ENCODE assay signal across 8 mouse cellular contexts in genomic region chr6:86471317-86471716, GRCm38 (mm10). TPM values are rescaled to one million over a fixed set of nuclear protein-coding genes. Genes with fewer than 3 reads are reported as not detected.
A peak's percentile ranks its signal among the peaks of the same experiment; 100 is the strongest.
DNase-seq lines count a peak whose midpoint lies in the region; ATAC-seq and TF ChIP-seq lines count a peak whose summit lies in the region.

No protein-coding gene starts in this region.

- H3K9me3 ChIP-seq in kidney, embryonic 16.5 days (ENCODE audit: low read length): no peaks in the 10 kb centered on the region
- no peaks in the 10 kb centered on the region for H3K9me3 ChIP-seq in embryonic facial prominence, embryonic 12.5 days
- H3K9me3 ChIP-seq in hindbrain, postnatal 0 days (ENCODE audit: low read length): no peaks in the 10 kb centered on the region
- no peaks in the 10 kb centered on the region for H3K9me3 ChIP-seq in midbrain, embryonic 16.5 days (replicated peaks; ENCODE audit: control insufficient read depth, low read length, poor library complexity, severe bottlenecking)

- peak overlapping the region; percentile 52; the same call in 1 of the 2 replicates for H3K4me3 ChIP-seq in kidney, embryonic 16.5 days (ENCODE audit: low read length)
- no peak overlapping the region for H3K4me3 ChIP-seq in embryonic facial prominence, embryonic 12.5 days
- H3K4me3 ChIP-seq in hindbrain, postnatal 0 days (ENCODE audit: low read length): no peak overlapping the region
- peak overlapping the region; percentile 40 for H3K4me3 ChIP-seq in midbrain, embryonic 16.5 days (ENCODE audit: low read depth, low read length)

- ATAC-seq in kidney, embryonic 16.5 days (ENCODE audit: low FRiP score, low TSS enrichment): no peak
- no peak for ATAC-seq in embryonic facial prominence, embryonic 12.5 days (ENCODE audit: insufficient number of reproducible peaks, insufficient read depth, low FRiP score, low TSS enrichment)
- no peak for ATAC-seq in hindbrain, postnatal 0 days
- no peak for ATAC-seq in midbrain, embryonic 16.5 days

- no peak for TF ChIP-seq CTCF in hindbrain, postnatal 0 days (IDR thresholded peaks at IDR 0.05; ENCODE audit: low read depth)

- H3K36me3 ChIP-seq in kidney, embryonic 16.5 days (ENCODE audit: insufficient read depth, low read length): peaks cover 3% of the 10 kb centered on the region; the same call in 1 of the 2 replicates
- 0 out of 2 replicates have a peak, but pooled peaks cover 16% of the 10 kb centered on the region for H3K36me3 ChIP-seq in embryonic facial prominence, embryonic 12.5 days
- no peaks in the 10 kb centered on the region for H3K36me3 ChIP-seq in hindbrain, postnatal 0 days (ENCODE audit: insufficient read depth, low read length)
- H3K36me3 ChIP-seq in midbrain, embryonic 16.5 days (ENCODE audit: control insufficient read depth, insufficient read depth, low read length): peaks cover 2% of the 10 kb centered on the region; the same call in 1 of the 2 replicates

- H3K27me3 ChIP-seq in kidney, embryonic 16.5 days (ENCODE audit: insufficient read depth, low read length): no peaks in the 10 kb centered on the region
- H3K27me3 ChIP-seq in embryonic facial prominence, embryonic 12.5 days: no peaks in the 10 kb centered on the region
- no peaks in the 10 kb centered on the region for H3K27me3 ChIP-seq in hindbrain, postnatal 0 days (ENCODE audit: insufficient read depth, low read length)
- no peaks in the 10 kb centered on the region for H3K27me3 ChIP-seq in midbrain, embryonic 16.5 days (ENCODE audit: control insufficient read depth, insufficient read depth, low read depth, low read length)

- peak overlapping the region; percentile 87 for H3K27ac ChIP-seq in kidney, embryonic 16.5 days (ENCODE audit: low read length)
- H3K27ac ChIP-seq in embryonic facial prominence, embryonic 12.5 days: peak overlapping the region; percentile 83; the same call in 1 of the 2 replicates
- peak overlapping the region; percentile 94 for H3K27ac ChIP-seq in hindbrain, postnatal 0 days
- H3K27ac ChIP-seq in midbrain, embryonic 16.5 days (ENCODE audit: low read length): peak overlapping the region; percentile 91

- peak overlapping the region; percentile 80 for H3K9ac ChIP-seq in kidney, embryonic 16.5 days (replicated peaks; ENCODE audit: low read length)
- no peak overlapping the region; the same call in 1 of the 2 replicates for H3K9ac ChIP-seq in embryonic facial prominence, embryonic 12.5 days
- H3K9ac ChIP-seq in hindbrain, postnatal 0 days (replicated peaks; ENCODE audit: low read length): peak overlapping the region; percentile 47; the same call in 1 of the 2 replicates
- peak overlapping the region; percentile 53; the same call in 1 of the 2 replicates for H3K9ac ChIP-seq in midbrain, embryonic 16.5 days (ENCODE audit: low read depth, low read length)

- H3K4me1 ChIP-seq in kidney, embryonic 16.5 days (ENCODE audit: insufficient read depth, low read length): peaks cover 31% of the 10 kb centered on the region
- peaks cover 8% of the 10 kb centered on the region for H3K4me1 ChIP-seq in embryonic facial prominence, embryonic 12.5 days
- H3K4me1 ChIP-seq in hindbrain, postnatal 0 days (ENCODE audit: insufficient read depth, low read length): peaks cover 10% of the 10 kb centered on the region
- peaks cover 16% of the 10 kb centered on the region for H3K4me1 ChIP-seq in midbrain, embryonic 16.5 days (ENCODE audit: control insufficient read depth, insufficient read depth, low read length)

- H3K4me2 ChIP-seq in kidney, embryonic 16.5 days (replicated peaks; ENCODE audit: low read depth, low read length): peak overlapping the region; percentile 76
- peak overlapping the region; percentile 60 for H3K4me2 ChIP-seq in embryonic facial prominence, embryonic 12.5 days (replicated peaks)
- peak overlapping the region; percentile 64 for H3K4me2 ChIP-seq in hindbrain, postnatal 0 days (ENCODE audit: low read depth, low read length)
- H3K4me2 ChIP-seq in midbrain, embryonic 16.5 days (ENCODE audit: low read length): peak overlapping the region; percentile 67

- DNase-seq in kidney, postnatal 10 days: no peak
- DNase-seq in hindbrain, postnatal 0 days (ENCODE audit: low spot score): no peak
- no peak for DNase-seq in right cerebral cortex, postnatal 25 days
- DNase-seq in left cerebral cortex, postnatal 36 days (ENCODE audit: low spot score in 2 of 2): no peak
- no peak for DNase-seq in MN1 (ENCODE audit: low spot score)

- 79% methylated on average over 3 of the region's 3 CpGs for WGBS in kidney, embryonic 16.5 days
- WGBS in embryonic facial prominence, embryonic 12.5 days: 94% methylated on average over 3 of the region's 3 CpGs
- 89% methylated on average over 3 of the region's 3 CpGs for WGBS in hindbrain, postnatal 0 days
- WGBS in midbrain, embryonic 16.5 days: 86% methylated on average over 3 of the region's 3 CpGs

- intact Hi-C loops in left cerebral cortex, postnatal 36 days (cut with DNase I): loop anchor here (5.0 kb wide), 2 partner anchors 116 to 196 kb away; partner anchors contain the start of gene Mxd1

RNA-seq across cellular contexts. Expression of gene C87436, which starts 33.1 kb away (rescaled TPM):
- polyA plus RNA-seq in kidney, embryonic 16.5 days (2015; fragmentation: Nextera tagmentation; extraction: Ambion mirVana): 22.0 and 28.4 TPM in 2 replicates
- polyA plus RNA-seq in embryonic facial prominence, embryonic 12.5 days (2016; fragmentation: Nextera tagmentation; extraction: Ambion mirVana): 27.0 and 30.3 TPM in 2 replicates
- total RNA-seq in hindbrain, postnatal 0 days (2014; rRNA removed): 14.4 and 17.6 TPM in 2 replicates
- 15.9 and 19.6 TPM in 2 replicates for polyA plus RNA-seq in hindbrain, postnatal 0 days (2015; fragmentation: Nextera tagmentation; extraction: Ambion mirVana)
- polyA plus RNA-seq in midbrain, embryonic 16.5 days (2015; fragmentation: Nextera tagmentation; extraction: Ambion mirVana): 24.1 and 25.6 TPM in 2 replicates
- total RNA-seq in left cerebral cortex, postnatal 36 days (2021): 10 to 100 TPM; 21.5 to 22.0 TPM

RNA-seq across cellular contexts. Expression of gene Gm44790, which starts 44.9 kb away (rescaled TPM):
- 0.80 TPM in 1 of 2 replicates, not detected in the other for polyA plus RNA-seq in kidney, embryonic 16.5 days (2015; fragmentation: Nextera tagmentation; extraction: Ambion mirVana)
- not detected in 2 replicates for polyA plus RNA-seq in embryonic facial prominence, embryonic 12.5 days (2016; fragmentation: Nextera tagmentation; extraction: Ambion mirVana)
- total RNA-seq in hindbrain, postnatal 0 days (2014; rRNA removed): not detected in 2 replicates
- polyA plus RNA-seq in hindbrain, postnatal 0 days (2015; fragmentation: Nextera tagmentation; extraction: Ambion mirVana): not detected in 2 replicates
- polyA plus RNA-seq in midbrain, embryonic 16.5 days (2015; fragmentation: Nextera tagmentation; extraction: Ambion mirVana): 0.47 TPM in 1 of 2 replicates, not detected in the other
- total RNA-seq in left cerebral cortex, postnatal 36 days (2021): not detected

RNA-seq across cellular contexts. Expression of gene Pcbp1, which starts 54.8 kb away (rescaled TPM):
- polyA plus RNA-seq in kidney, embryonic 16.5 days (2015; fragmentation: Nextera tagmentation; extraction: Ambion mirVana): 195 and 234 TPM in 2 replicates
- 537 and 549 TPM in 2 replicates for polyA plus RNA-seq in embryonic facial prominence, embryonic 12.5 days (2016; fragmentation: Nextera tagmentation; extraction: Ambion mirVana)
- total RNA-seq in hindbrain, postnatal 0 days (2014; rRNA removed): 61.7 and 71.3 TPM in 2 replicates
- polyA plus RNA-seq in hindbrain, postnatal 0 days (2015; fragmentation: Nextera tagmentation; extraction: Ambion mirVana): 300 and 303 TPM in 2 replicates
- 190 and 269 TPM in 2 replicates for polyA plus RNA-seq in midbrain, embryonic 16.5 days (2015; fragmentation: Nextera tagmentation; extraction: Ambion mirVana)
- 100 to 1,000 TPM; 179 to 192 TPM for total RNA-seq in left cerebral cortex, postnatal 36 days (2021)

Comparison
In these comparisons a context has a peak if more than half of its experiments do, and no peak if none do; other contexts are left out.
1. H3K4me3 ChIP-seq: peak in kidney, embryonic 16.5 days (single experiment) and midbrain, embryonic 16.5 days (single experiment); none in embryonic facial prominence, embryonic 12.5 days (single experiment) and hindbrain, postnatal 0 days (single experiment).
2. Peak in every context shown above with its lines, with median percentiles within 50 percentile points of each other: H3K27ac ChIP-seq and H3K4me2 ChIP-seq.